Mouse (Mus musculus) E14TG2a.4 (cell line): ENCODE measurements around the gene Olfr370.

Experiments used
- CTCF ChIP-seq: conservative IDR thresholded peaks from 2 replicates; pipeline ENCODE4 v1.5.1; 2014; ENCODE audit warnings: low read length
- NANOG ChIP-seq: IDR thresholded peaks from 2 replicates; pipeline ENCODE4 v1.6.1; 2014; ENCODE audit warnings: borderline replicate concordance, low read length, mixed read lengths

DNA sequence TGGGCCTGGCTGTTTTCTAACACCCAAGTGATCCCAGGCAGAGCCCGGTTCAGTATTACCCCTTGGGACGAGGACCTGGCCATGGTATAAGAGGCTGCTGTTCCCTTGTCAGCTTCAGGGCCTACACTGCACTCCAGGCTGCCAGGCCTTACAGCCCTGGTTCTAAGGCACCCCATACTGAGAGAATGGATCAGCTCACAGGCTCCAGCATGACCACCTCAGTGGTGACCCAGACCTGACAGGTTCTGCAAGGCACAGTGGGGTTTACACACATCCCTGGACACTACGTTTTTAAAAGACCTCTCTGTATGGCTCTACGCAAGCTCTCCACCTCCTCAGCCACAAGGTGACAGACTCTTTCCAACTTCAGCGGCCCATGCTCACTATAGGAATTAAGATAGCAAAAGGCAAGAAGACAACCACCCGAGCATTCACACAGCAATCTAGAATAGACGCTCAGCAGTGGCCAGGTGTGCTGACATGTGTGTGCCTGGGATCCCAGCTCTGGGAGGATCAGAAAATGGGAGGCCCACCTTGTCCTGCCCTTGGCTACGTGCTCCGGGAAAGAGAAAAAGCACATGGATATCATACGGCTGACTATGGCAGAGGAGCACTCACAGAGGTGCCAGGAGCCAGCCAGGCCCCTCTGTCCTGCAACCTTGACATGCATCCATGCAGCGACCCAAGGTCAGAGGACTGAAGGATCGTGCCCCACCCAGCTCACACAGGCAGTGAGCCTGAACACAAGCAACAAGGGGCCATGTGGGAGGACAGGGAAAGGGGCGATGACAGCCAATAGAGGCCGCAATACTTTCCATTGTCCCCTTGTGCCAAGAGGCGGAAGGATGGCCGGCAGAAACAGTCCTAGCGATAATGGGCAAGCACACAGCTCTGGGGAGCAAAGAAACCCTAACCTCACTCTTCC is 42.8 kb downstream of the Olfr370 start:
- TF ChIP-seq CTCF = no peak
- TF ChIP-seq NANOG = no peak
